Mouse (Mus musculus) MEL (cell line): ENCODE results near the gene Lama5. TPM values are rescaled to one million over a fixed set of nuclear protein-coding genes. Genes with fewer than 3 reads are reported as not detected.

Experiments
- DNase-seq: peaks from one replicate; pipeline ENCODE4 v3.0.0; 2011; ENCODE audit warnings: low read depth, low spot score
- H3K27ac ChIP-seq: 2 replicates; pipeline ENCODE4 v1.5.1; 2012; ENCODE audit warnings: low read depth, mild to moderate bottlenecking, control low read depth, low read length, moderate library complexity; ENCODE audit not compliant: control insufficient read depth
- H3K27me3 ChIP-seq, 2 experiments: fragments of 150-350 bp in 1 of 2; sonication (generic) in 1 of 2; 2 replicates each; pipeline ENCODE4 v1.6.1; 2012; ENCODE audit warnings: low read length in 2 of 2, mild to moderate bottlenecking in 2 of 2, improper control_type of control experiment in 1 of 2, moderate library complexity in 1 of 2; ENCODE audit not compliant: insufficient read depth in 2 of 2, control insufficient read depth in 1 of 2
- H3K36me3 ChIP-seq, 2 experiments: 2 replicates each; pipeline ENCODE4 v1.6.1; 2012 to 2014; ENCODE audit warnings: low read length in 2 of 2, improper control_type of control experiment in 1 of 2, inconsistent platforms in 1 of 2, mild to moderate bottlenecking in 1 of 2; ENCODE audit not compliant: insufficient read depth in 2 of 2, control insufficient read depth in 1 of 2
- H3K4me1 ChIP-seq, 2 experiments: fragments of 150-350 bp in 1 of 2; sonication (generic) in 1 of 2; 2 replicates each; pipeline ENCODE4 v1.6.1; 2012; ENCODE audit warnings: low read length in 2 of 2, improper control_type of control experiment in 1 of 2, mild to moderate bottlenecking in 1 of 2; ENCODE audit not compliant: insufficient read depth in 2 of 2, control insufficient read depth in 1 of 2
- H3K4me3 ChIP-seq, 2 experiments: fragments of 150-350 bp in 1 of 2; sonication (generic) in 1 of 2; 2 replicates each; pipeline ENCODE4 v1.5.1; 2012; ENCODE audit warnings: low read depth in 2 of 2, low read length in 2 of 2, mild to moderate bottlenecking in 2 of 2, moderate library complexity in 2 of 2, control low read depth in 1 of 2, improper control_type of control experiment in 1 of 2; ENCODE audit not compliant: control insufficient read depth in 1 of 2, insufficient read depth in 1 of 2
- H3K79me2 ChIP-seq: 2 replicates; pipeline ENCODE4 v1.6.1; 2012; ENCODE audit warnings: mild to moderate bottlenecking, low read length, moderate library complexity; ENCODE audit not compliant: control insufficient read depth, poor library complexity, insufficient read depth
- H3K9ac ChIP-seq: 2 replicates; pipeline ENCODE4 v1.6.1; 2012; ENCODE audit warnings: low read depth, mild to moderate bottlenecking, control low read depth, low read length, moderate library complexity; ENCODE audit not compliant: control insufficient read depth, poor library complexity, severe bottlenecking
- H3K9me3 ChIP-seq: fragments of 150-350 bp; sonication (generic); replicated peaks from 2 replicates; pipeline ENCODE4 v1.6.1; 2012; ENCODE audit warnings: mild to moderate bottlenecking, low read length, improper control_type of control experiment, moderate library complexity; ENCODE audit not compliant: insufficient read depth
- BHLHE40 ChIP-seq: IDR thresholded peaks from 2 replicates; pipeline ENCODE4 v1.6.1; 2012; ENCODE audit warnings: low read depth, mild to moderate bottlenecking, inconsistent platforms, low read length, improper control_type of control experiment, borderline replicate concordance
- E2F4 ChIP-seq: IDR thresholded peaks from 2 replicates; pipeline ENCODE4 v1.6.1; 2011; ENCODE audit warnings: low read depth, low read length, improper control_type of control experiment, borderline replicate concordance
- ELF1 ChIP-seq: IDR thresholded peaks from 2 replicates; pipeline ENCODE4 v1.6.1; 2014; ENCODE audit warnings: low read depth, mild to moderate bottlenecking, inconsistent platforms, low read length, improper control_type of control experiment, moderate library complexity
- EP300 ChIP-seq, 2 experiments: IDR thresholded peaks; 2 replicates each; pipeline ENCODE4 v1.6.1; 2011; ENCODE audit warnings: improper control_type of control experiment in 2 of 2, low read length in 2 of 2, low read depth in 1 of 2, mild to moderate bottlenecking in 1 of 2
- GABPA ChIP-seq: IDR thresholded peaks from 2 replicates; pipeline ENCODE4 v1.6.1; 2012; ENCODE audit warnings: low read depth, mild to moderate bottlenecking, inconsistent platforms, low read length, improper control_type of control experiment, moderate library complexity
- GATA1 ChIP-seq: IDR thresholded peaks from 2 replicates; pipeline ENCODE4 v1.6.1; 2011; ENCODE audit warnings: low read depth, low read length, improper control_type of control experiment
- HCFC1 ChIP-seq: IDR thresholded peaks from 2 replicates; pipeline ENCODE4 v1.6.1; 2012; ENCODE audit warnings: low read depth, mild to moderate bottlenecking, inconsistent platforms, low read length, improper control_type of control experiment, moderate library complexity
- JUND ChIP-seq: IDR thresholded peaks from 2 replicates; pipeline ENCODE4 v1.6.1; 2011; ENCODE audit warnings: low read depth, mild to moderate bottlenecking, improper control_type of control experiment, low read length
- KAT2A ChIP-seq: conservative IDR thresholded peaks from 2 replicates; pipeline ENCODE4 v1.6.1; 2012; ENCODE audit warnings: low read depth, low read length, improper control_type of control experiment, inconsistent platforms
- POLR2AphosphoS2 ChIP-seq: IDR thresholded peaks from 2 replicates; pipeline ENCODE4 v1.6.1; 2011; ENCODE audit warnings: low read length, improper control_type of control experiment
- POLR2AphosphoS5 ChIP-seq: IDR thresholded peaks from 2 replicates; pipeline ENCODE4 v1.6.1; 2012; ENCODE audit warnings: low read depth, borderline replicate concordance, mild to moderate bottlenecking, inconsistent platforms, low read length, moderate library complexity, mixed read lengths
- SMC3 ChIP-seq: IDR thresholded peaks from 2 replicates; pipeline ENCODE4 v1.6.1; 2011; ENCODE audit warnings: low read depth, low read length, improper control_type of control experiment
- TAL1 ChIP-seq: IDR thresholded peaks from 2 replicates; pipeline ENCODE4 v1.6.1; 2012; ENCODE audit warnings: mild to moderate bottlenecking, inconsistent platforms, low read length, moderate library complexity, mixed read lengths
- TBP ChIP-seq: IDR thresholded peaks from 2 replicates; pipeline ENCODE4 v1.8.0; 2011; ENCODE audit warnings: low read depth, low read length, improper control_type of control experiment
- USF1 ChIP-seq: IDR thresholded peaks from 2 replicates; pipeline ENCODE4 v1.6.1; 2014; ENCODE audit warnings: low read depth, mild to moderate bottlenecking, inconsistent platforms, low read length, improper control_type of control experiment, moderate library complexity
- ZC3H11A ChIP-seq: IDR thresholded peaks from 2 replicates; pipeline ENCODE4 v1.6.1; 2012; ENCODE audit warnings: low read depth, mild to moderate bottlenecking, inconsistent platforms, low read length, improper control_type of control experiment
- ZKSCAN1 ChIP-seq: IDR thresholded peaks from 2 replicates; pipeline ENCODE4 v1.6.1; 2012; ENCODE audit warnings: low read depth, mild to moderate bottlenecking, inconsistent platforms, low read length, improper control_type of control experiment, moderate library complexity
- ZMIZ1 ChIP-seq: IDR thresholded peaks from 2 replicates; pipeline ENCODE4 v1.6.1; 2012; ENCODE audit warnings: low read depth, mild to moderate bottlenecking, inconsistent platforms, low read length, improper control_type of control experiment, moderate library complexity
- ZNF384 ChIP-seq: IDR thresholded peaks from 2 replicates; pipeline ENCODE4 v1.6.1; 2012; ENCODE audit warnings: low read depth, mild to moderate bottlenecking, inconsistent platforms, low read length, improper control_type of control experiment
- polyA plus RNA-seq, 2 experiments: library from polyadenylated mRNA; stranded (reverse) in 1 of 2; unstranded in 1 of 2; fragments of >175 nt in 1 of 2; fragments of >200 nt in 1 of 2; gene quantifications; 2 replicates each; pipeline versions ENCODE4 v1.2.1 to v1.2.4; 2012; ENCODE audit warnings: low replicate concordance in 2 of 2, low read depth in 1 of 2; ENCODE audit not compliant: insufficient read length in 2 of 2, insufficient read depth in 1 of 2, missing spikeins in 1 of 2
- total RNA-seq: library from RNA; depleted of rRNA; stranded (reverse); fragments of 300-350 nt; gene quantifications from 2 replicates; pipeline ENCODE4 v1.2.3, GENCODE M21; 2012

Lama5 gene
- total and polyA plus RNA-seq, 3 experiments: 6.1 to 14.6 TPM; not detected in 1

- Histone ChIP-seq H3K27me3 (no peaks in the 10 kb centered on the region), H3K9ac (no peak overlapping the region), H3K9me3 (no peaks in the 10 kb centered on the region), H3K4me3 (no peak overlapping the region), H3K4me1 (peaks cover 0 to 6% of the 10 kb centered on the region in 2 experiments; a peak in 1 of 4 replicates), H3K36me3 (no peaks in the 10 kb centered on the region; a peak in 1 of 4 replicates), H3K27ac (no peak overlapping the region; the same call in 1 of the 2 replicates), H3K79me2 (no peaks in the 10 kb centered on the region)
- no peak for DNase-seq
- TF ChIP-seq EP300 (IDR thresholded peaks at IDR 0.05; ENCODE audit: low read depth in 1 of 2, low read length in 2 of 2) (no peak), GATA1 (no peak), POLR2AphosphoS5 (no peak), ZC3H11A (no peak), ZNF384 (no peak), SMC3 (no peak)
Observed at GRCm38 (mm10) chr2:180248947-180249660, 23.4 kb upstream of the Lama5 start.

GRCm38 (mm10) chr2:180247916-180248315 lies 22.3 kb upstream of the Lama5 start:
- Histone ChIP-seq H3K9me3 (no peaks in the 10 kb centered on the region), H3K4me1 (peaks cover 0 to 6% of the 10 kb centered on the region in 2 experiments; a peak in 1 of 4 replicates), H3K27ac (no peak overlapping the region), H3K36me3 (no peaks in the 10 kb centered on the region; a peak in 1 of 4 replicates), H3K4me3 (no peak overlapping the region), H3K79me2 (no peaks in the 10 kb centered on the region), H3K9ac (no peak overlapping the region), H3K27me3 (no peaks in the 10 kb centered on the region)
- no peak for TF ChIP-seq HCFC1
- no peak for TF ChIP-seq JUND
- TF ChIP-seq ZMIZ1: no peak
- no peak for TF ChIP-seq TAL1
- TF ChIP-seq KAT2A: no peak
- TF ChIP-seq EP300 (IDR thresholded peaks at IDR 0.05; ENCODE audit: low read depth in 1 of 2, low read length in 2 of 2): no peak
- TF ChIP-seq USF1: no peak
- no peak for TF ChIP-seq GABPA
- no peak for TF ChIP-seq ZKSCAN1
- no peak for DNase-seq

- peaks cover 0 to 5% of the 10 kb centered on the region in 2 experiments; a peak in 2 of 4 replicates for H3K36me3 ChIP-seq
- no peak overlapping the region for H3K4me3 ChIP-seq
- H3K27ac ChIP-seq: no peak overlapping the region
- H3K9me3 ChIP-seq: no peaks in the 10 kb centered on the region
- DNase-seq: no peak
- H3K27me3 ChIP-seq: no peaks in the 10 kb centered on the region
- TF ChIP-seq ZC3H11A: no peak
- TF ChIP-seq GATA1: no peak
- no peak for TF ChIP-seq POLR2AphosphoS2
- no peak for TF ChIP-seq HCFC1
- TF ChIP-seq BHLHE40: no peak
- no peak for TF ChIP-seq E2F4
- TF ChIP-seq TBP: no peak
- no peak for TF ChIP-seq ZNF384
- no peak for TF ChIP-seq ELF1
- TF ChIP-seq GABPA: no peak
- H3K4me1 ChIP-seq: peaks cover 0 to 9% of the 10 kb centered on the region in 2 experiments; a peak in 2 of 4 replicates
- no peak overlapping the region for H3K9ac ChIP-seq
- H3K79me2 ChIP-seq: no peaks in the 10 kb centered on the region
Observed at GRCm38 (mm10) chr2:180243108-180243507, 17.4 kb upstream of the Lama5 start.
